ENCODE assay signal across 9 mouse cellular contexts in genomic region chr4:44600875-44601274, GRCm38 (mm10).
DNase-seq lines count a peak whose midpoint lies in the region; ATAC-seq and TF ChIP-seq lines count a peak whose summit lies in the region.
"Had no signal": no experiment of that assay in that cellular context is flagged by ENCODE, and none has a peak within 500 bp of the region (broad histone marks: within the 10 kb centered on the region; RNA-seq: fewer than 3 reads in every experiment).

No protein-coding gene starts in this region.

- H3K9me3 ChIP-seq in midbrain, embryonic 10.5 days (replicated peaks), result no peaks in the 10 kb centered on the region
- H3K9me3 ChIP-seq in midbrain, embryonic 16.5 days (replicated peaks; ENCODE audit: control insufficient read depth, low read length, poor library complexity, severe bottlenecking), result no peaks in the 10 kb centered on the region

- H3K4me1 ChIP-seq in cerebellum, adult 2 months (ENCODE audit: control insufficient read depth, insufficient read depth, low read length), result peaks cover 23% of the 10 kb centered on the region
- peaks cover 33% of the 10 kb centered on the region for H3K4me1 ChIP-seq in midbrain, embryonic 10.5 days
- H3K4me1 ChIP-seq in midbrain, embryonic 16.5 days (ENCODE audit: control insufficient read depth, insufficient read depth, low read length), result peaks cover 10% of the 10 kb centered on the region

- no peak overlapping the region for H3K4me2 ChIP-seq in midbrain, embryonic 16.5 days (ENCODE audit: low read length)

- no peak overlapping the region for H3K9ac ChIP-seq in midbrain, embryonic 16.5 days (ENCODE audit: low read depth, low read length)

- TF ChIP-seq CTCF in cerebellum, adult 2 months (IDR thresholded peaks at IDR 0.05; ENCODE audit: borderline replicate concordance, insufficient read depth, low read depth, low read length), result no peak

- no peak for ATAC-seq in midbrain, embryonic 16.5 days

- peak; percentile 50 to 56 for DNase-seq in cerebellum, adult 2 months
- no peak for DNase-seq in cerebellum, adult 9-10 months
- no peak for DNase-seq in midbrain, embryonic 10.5 days (ENCODE audit: low spot score)
- peak; percentile 17 to 36 for DNase-seq in layer of hippocampus, postnatal 14 days (ENCODE audit: low spot score in 2 of 2)
- DNase-seq in right cerebral cortex, postnatal 10 days (ENCODE audit: low spot score in 2 of 2), result peak; percentile 65 to 69
- DNase-seq in lung, postnatal 36 days, result no peak
- DNase-seq in gastrocnemius, postnatal 4 days (ENCODE audit: low spot score in 2 of 2), result no peak
- DNase-seq: gastrocnemius, postnatal 36 days had no signal

- no peak overlapping the region for H3K27ac ChIP-seq in cerebellum, adult 2 months (ENCODE audit: insufficient read depth, low read length)
- peak overlapping the region; percentile 34 for H3K27ac ChIP-seq in midbrain, embryonic 10.5 days (replicated peaks)
- no peak overlapping the region for H3K27ac ChIP-seq in midbrain, embryonic 16.5 days (ENCODE audit: low read length)

- no peak for TF ChIP-seq POLR2A in cerebellum, adult 2 months (IDR thresholded peaks at IDR 0.05; ENCODE audit: borderline replicate concordance, insufficient read depth, low read length)

- H3K36me3 ChIP-seq in midbrain, embryonic 10.5 days, result peaks cover 26% of the 10 kb centered on the region
- H3K36me3 ChIP-seq in midbrain, embryonic 16.5 days (ENCODE audit: control insufficient read depth, insufficient read depth, low read length), result no peaks in the 10 kb centered on the region

- WGBS in cerebellum, adult 2 months, result 64% methylated on average over 5 of the region's 5 CpGs
- 73% methylated on average over 5 of the region's 5 CpGs for WGBS in midbrain, embryonic 10.5 days
- 36% methylated on average over 5 of the region's 5 CpGs for WGBS in midbrain, embryonic 16.5 days

- H3K27me3 ChIP-seq in cerebellum, adult 2 months (ENCODE audit: control insufficient read depth, insufficient read depth, low read length), result no peaks in the 10 kb centered on the region
- no peaks in the 10 kb centered on the region for H3K27me3 ChIP-seq in midbrain, embryonic 10.5 days (ENCODE audit: low read depth, poor library complexity, severe bottlenecking)
- H3K27me3 ChIP-seq in midbrain, embryonic 16.5 days (ENCODE audit: control insufficient read depth, insufficient read depth, low read depth, low read length), result no peaks in the 10 kb centered on the region

- no peak overlapping the region for H3K4me3 ChIP-seq in cerebellum, adult 2 months (replicated peaks; ENCODE audit: insufficient read depth, low read depth, low read length)
- H3K4me3 ChIP-seq in midbrain, embryonic 10.5 days, result no peak overlapping the region
- no peak overlapping the region for H3K4me3 ChIP-seq in midbrain, embryonic 16.5 days (ENCODE audit: low read depth, low read length)

Comparison
In these comparisons a context has a peak if more than half of its experiments do, and no peak if none do; other contexts are left out.
1. DNase-seq: peak in cerebellum, adult 2 months (2 of 2), layer of hippocampus, postnatal 14 days (2 of 2) and right cerebral cortex, postnatal 10 days (2 of 2); none in cerebellum, adult 9-10 months (single experiment), midbrain, embryonic 10.5 days (single experiment), lung, postnatal 36 days (single experiment) and gastrocnemius, postnatal 4 days (0 of 2).